In the genomic region with DNA sequence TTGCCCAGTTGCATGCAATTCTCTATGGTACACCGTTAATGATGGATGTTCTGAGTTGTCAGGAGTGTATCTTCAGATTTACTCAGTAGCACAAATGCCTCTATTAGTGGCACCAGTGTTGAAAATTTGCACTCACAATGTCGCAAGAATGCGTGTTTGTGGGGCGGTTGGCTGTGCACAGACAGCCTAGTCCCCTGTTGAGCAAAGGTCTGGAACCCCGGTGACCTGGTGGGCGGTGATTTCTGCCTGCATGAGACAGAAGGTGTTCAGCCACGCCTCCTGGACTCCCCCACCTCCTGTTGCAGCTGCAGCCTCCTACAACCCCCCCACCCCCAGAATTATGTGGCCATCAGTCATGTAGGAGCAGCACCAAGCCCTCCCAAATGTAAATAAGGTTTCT, we compare ENCODE assay signal across 21 mouse cellular contexts.
DNase-seq lines count a peak whose midpoint lies in the region; ATAC-seq and TF ChIP-seq lines count a peak whose summit lies in the region.
"Had no signal": no experiment of that assay in that cellular context is flagged by ENCODE, and none has a peak within 500 bp of the region (broad histone marks: within the 10 kb centered on the region; RNA-seq: fewer than 3 reads in every experiment).

No protein-coding gene starts in this region.

- no peak overlapping the region for H3K4me3 ChIP-seq in hindbrain, embryonic 10.5 days
- H3K4me3 ChIP-seq in hindbrain, embryonic 11.5 days (ENCODE audit: low read depth, low read length): no peak overlapping the region
- H3K4me3 ChIP-seq in liver, postnatal 0 days (ENCODE audit: low read depth, low read length): no peak overlapping the region
- H3K4me3 ChIP-seq: embryonic facial prominence, embryonic 13.5 days; embryonic facial prominence, embryonic 15.5 days; erythroblast, embryonic 14.5 days; forebrain, embryonic 10.5 days; forebrain, embryonic 12.5 days had no signal

- no peak overlapping the region for H3K4me2 ChIP-seq in hindbrain, embryonic 11.5 days (replicated peaks; ENCODE audit: low read depth, low read length)
- H3K4me2 ChIP-seq in liver, postnatal 0 days (ENCODE audit: low read depth, low read length): no peak overlapping the region
- H3K4me2 ChIP-seq: embryonic facial prominence, embryonic 13.5 days; embryonic facial prominence, embryonic 15.5 days; forebrain, embryonic 12.5 days had no signal

- 0 out of 2 replicates have a peak overlapping the region, but pooled peaks have one; percentile 23 for H3K27ac ChIP-seq in hindbrain, embryonic 10.5 days
- H3K27ac ChIP-seq in hindbrain, embryonic 11.5 days (ENCODE audit: low read depth, low read length): no peak overlapping the region
- no peak overlapping the region for H3K27ac ChIP-seq in liver, postnatal 0 days (ENCODE audit: low read depth)
- H3K27ac ChIP-seq: embryonic facial prominence, embryonic 13.5 days; embryonic facial prominence, embryonic 15.5 days; forebrain, embryonic 10.5 days; forebrain, embryonic 12.5 days had no signal

- TF ChIP-seq EP300 in liver, postnatal 0 days (IDR thresholded peaks at IDR 0.05; ENCODE audit: low read depth): no peak

- no peak overlapping the region for H3K9ac ChIP-seq in hindbrain, embryonic 11.5 days (ENCODE audit: low read depth, low read length)
- H3K9ac ChIP-seq in liver, postnatal 0 days (replicated peaks): no peak overlapping the region
- H3K9ac ChIP-seq: embryonic facial prominence, embryonic 13.5 days; embryonic facial prominence, embryonic 15.5 days; forebrain, embryonic 12.5 days had no signal

- no peak for ATAC-seq in hindbrain, embryonic 11.5 days (ENCODE audit: low FRiP score)
- ATAC-seq in liver, postnatal 0 days: no peak
- ATAC-seq: forebrain, embryonic 14.5 days; forebrain, embryonic 16.5 days had no signal

- peaks cover 8% of the 10 kb centered on the region; the same call in 1 of the 2 replicates for H3K4me1 ChIP-seq in hindbrain, embryonic 10.5 days (replicated peaks)
- no peaks in the 10 kb centered on the region for H3K4me1 ChIP-seq in hindbrain, embryonic 11.5 days (replicated peaks; ENCODE audit: control insufficient read depth, insufficient read depth, low read length)
- H3K4me1 ChIP-seq in liver, postnatal 0 days (ENCODE audit: insufficient read depth): no peaks in the 10 kb centered on the region
- H3K4me1 ChIP-seq: embryonic facial prominence, embryonic 13.5 days; embryonic facial prominence, embryonic 15.5 days; forebrain, embryonic 10.5 days; forebrain, embryonic 12.5 days had no signal

- H3K36me3 ChIP-seq in hindbrain, embryonic 10.5 days: no peaks in the 10 kb centered on the region
- H3K36me3 ChIP-seq in hindbrain, embryonic 11.5 days (ENCODE audit: control insufficient read depth, insufficient read depth, low read length): no peaks in the 10 kb centered on the region
- no peaks in the 10 kb centered on the region for H3K36me3 ChIP-seq in liver, postnatal 0 days (replicated peaks; ENCODE audit: insufficient read depth, low read length)
- H3K36me3 ChIP-seq: embryonic facial prominence, embryonic 13.5 days; embryonic facial prominence, embryonic 15.5 days; forebrain, embryonic 10.5 days; forebrain, embryonic 12.5 days had no signal

- WGBS in hindbrain, embryonic 10.5 days: 73% methylated on average over 7 of the region's 7 CpGs
- WGBS in hindbrain, embryonic 11.5 days: 71% methylated on average over 7 of the region's 7 CpGs
- WGBS in liver, postnatal 0 days (ENCODE audit: insufficient replicate concordance): 64% methylated on average over 7 of the region's 7 CpGs

- no peak for TF ChIP-seq CTCF in liver, postnatal 0 days (IDR thresholded peaks at IDR 0.05; ENCODE audit: low read depth)

- no peak for DNase-seq in hindbrain, embryonic 10.5 days (ENCODE audit: low spot score)
- no peak for DNase-seq in hindbrain, embryonic 11.5 days (ENCODE audit: low spot score)
- peak; percentile 14 for DNase-seq in liver
- no peak for DNase-seq in liver, postnatal 0 days
- DNase-seq: adrenal gland, adult 2 months; adrenal gland, postnatal 10 days; adrenal gland, postnatal 25 days; cerebellum, adult 11 months; cerebellum, adult 18-20 months; cerebellum, adult 8-10 months; cerebellum, adult 9-11 months; cerebellum, postnatal 14 days; cerebellum, postnatal 36 days; embryo, embryonic 11 days had no signal

- H3K27me3 ChIP-seq in hindbrain, embryonic 10.5 days (ENCODE audit: insufficient read depth, poor library complexity, severe bottlenecking): no peaks in the 10 kb centered on the region
- no peaks in the 10 kb centered on the region for H3K27me3 ChIP-seq in hindbrain, embryonic 11.5 days (ENCODE audit: control insufficient read depth, insufficient read depth, low read length)
- H3K27me3 ChIP-seq in liver, postnatal 0 days (ENCODE audit: insufficient read depth, low read length): no peaks in the 10 kb centered on the region
- H3K27me3 ChIP-seq: embryonic facial prominence, embryonic 13.5 days; embryonic facial prominence, embryonic 15.5 days; forebrain, embryonic 12.5 days had no signal

- H3K9me3 ChIP-seq in hindbrain, embryonic 10.5 days: no peaks in the 10 kb centered on the region
- H3K9me3 ChIP-seq in hindbrain, embryonic 11.5 days (ENCODE audit: control insufficient read depth, low read length): no peaks in the 10 kb centered on the region
- H3K9me3 ChIP-seq in liver, postnatal 0 days (ENCODE audit: low read length): no peaks in the 10 kb centered on the region
- H3K9me3 ChIP-seq: embryonic facial prominence, embryonic 13.5 days; embryonic facial prominence, embryonic 15.5 days; forebrain, embryonic 10.5 days; forebrain, embryonic 12.5 days had no signal
